Mouse (Mus musculus) Patski (cell line): Measurements from ENCODE around the gene Gm10392. TPM values are rescaled to one million over a fixed set of nuclear protein-coding genes. Genes with fewer than 3 reads are reported as not detected.
A peak's percentile ranks its signal among the peaks of the same experiment; 100 is the strongest.
"Not testable (repeated sequence)": the region's sequence is repeated elsewhere in the genome, so short reads cannot be mapped to it uniquely, and the experiment has no call there.

Experiments used
- ATAC-seq: fragments of 100-300 bp; one replicate; pipeline ENCODE4 v1.8.0; 2021
- CTCF ChIA-PET: fragments of 350-600 bp; sonication (Branson Sonifier 250); formaldehyde crosslinking; loops from one replicate; lab custom pipeline; 2022; ENCODE audit warnings: inconsistent platforms; lab: Charles Lee
- POLR2A ChIA-PET: fragments of 350-600 bp; sonication (Branson Sonifier 250); formaldehyde crosslinking; loops from one replicate; lab custom pipeline; 2022; ENCODE audit warnings: antibody characterized with exemption, inconsistent platforms; lab: Charles Lee
- DNase-seq: peaks from one replicate; pipeline ENCODE4 v3.0.0-alpha.2; 2011; ENCODE audit warnings: low read depth, low spot score
- H3K27me3 ChIP-seq: fragments of 371-371 bp; one replicate; pipeline ENCODE4 v1.5.1; 2021
- CTCF ChIP-seq: fragments of 100-300 bp; IDR thresholded peaks from one replicate; pipeline ENCODE4 v1.5.1; 2021
- in situ Hi-C: fragments of 300-500 bp; cut with MboI; formaldehyde crosslinking; loops from 3 replicates; pipeline ENCODE4 v1.11.1; 2018; ENCODE audit warnings: low pct_unique_long_range_greater_than_20kb, mixed read lengths
- polyA plus RNA-seq: library from polyadenylated mRNA; unstranded; gene quantifications from one replicate; pipeline ENCODE4 v1.2.3, GENCODE M21; 2021

The Gm10392 gene
- not detected for polyA plus RNA-seq

DNA sequence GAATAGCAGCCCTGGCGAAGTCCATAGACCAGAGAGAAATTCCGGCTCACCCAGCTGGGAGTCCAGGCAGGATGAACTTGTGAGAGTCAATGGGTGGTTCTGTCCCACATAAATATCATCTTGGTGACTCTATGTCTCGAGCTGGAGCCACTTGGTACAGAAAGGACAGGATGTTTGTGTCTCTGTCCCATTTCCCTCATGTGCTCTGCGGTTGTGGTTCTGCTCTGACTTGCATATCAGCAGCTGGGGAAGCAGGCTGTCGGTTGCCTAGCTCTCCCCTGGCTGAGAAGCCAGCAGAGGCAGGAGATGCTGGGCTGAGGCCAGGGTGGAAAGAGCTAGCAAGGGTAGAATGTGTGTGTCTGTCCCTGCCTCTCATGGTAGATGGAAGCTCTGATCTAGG, at the start of gene Gm10392:
Gene Gm10392 (minus strand): TSS at position 156 of the 400 bp plus-strand sequence.
- peaks cover 4% of the 10 kb centered on the region for H3K27me3 ChIP-seq
- DNase-seq: no peak
- ATAC-seq: no peak
- ChIA-PET POLR2A (no interaction called here), CTCF (interaction anchor here (0.8 to 2.8 kb wide), 4 partner anchors 9 to 18 kb away, joined by 3 to 10 read pairs (median 8); no protein-coding TSS in a partner anchor)
- TF ChIP-seq CTCF: no peak
- in situ Hi-C loops: loop anchor here (25.0 kb wide), 1 partner anchor 293 kb away; no protein-coding TSS in a partner anchor

DNA sequence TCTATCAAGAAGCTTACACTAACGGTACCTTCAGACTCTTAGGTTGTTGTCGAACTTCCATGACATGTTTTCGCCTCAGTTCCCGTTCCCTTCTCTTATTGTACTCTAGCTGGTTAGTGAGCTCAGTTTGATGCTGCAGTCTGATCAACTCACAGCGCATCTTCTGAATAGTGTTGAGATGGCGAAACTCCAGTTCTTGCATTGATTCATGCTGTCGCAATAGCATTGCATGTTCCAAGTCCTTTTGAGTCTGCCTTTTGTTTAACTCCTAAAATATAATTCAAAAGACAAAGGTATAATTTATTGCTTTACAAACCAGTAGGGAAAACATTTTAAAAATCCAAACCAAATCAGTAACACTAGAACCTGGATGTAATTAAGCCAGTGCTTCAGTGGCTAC, 26.3 kb upstream of the Gm10392 start:
- no peak for ATAC-seq
- DNase-seq: no peak
- ChIA-PET POLR2A (no interaction called here), CTCF (no interaction called here)
- TF ChIP-seq CTCF: no peak
- no peaks in the 10 kb centered on the region for H3K27me3 ChIP-seq
- in situ Hi-C loops: no loop called here

DNA sequence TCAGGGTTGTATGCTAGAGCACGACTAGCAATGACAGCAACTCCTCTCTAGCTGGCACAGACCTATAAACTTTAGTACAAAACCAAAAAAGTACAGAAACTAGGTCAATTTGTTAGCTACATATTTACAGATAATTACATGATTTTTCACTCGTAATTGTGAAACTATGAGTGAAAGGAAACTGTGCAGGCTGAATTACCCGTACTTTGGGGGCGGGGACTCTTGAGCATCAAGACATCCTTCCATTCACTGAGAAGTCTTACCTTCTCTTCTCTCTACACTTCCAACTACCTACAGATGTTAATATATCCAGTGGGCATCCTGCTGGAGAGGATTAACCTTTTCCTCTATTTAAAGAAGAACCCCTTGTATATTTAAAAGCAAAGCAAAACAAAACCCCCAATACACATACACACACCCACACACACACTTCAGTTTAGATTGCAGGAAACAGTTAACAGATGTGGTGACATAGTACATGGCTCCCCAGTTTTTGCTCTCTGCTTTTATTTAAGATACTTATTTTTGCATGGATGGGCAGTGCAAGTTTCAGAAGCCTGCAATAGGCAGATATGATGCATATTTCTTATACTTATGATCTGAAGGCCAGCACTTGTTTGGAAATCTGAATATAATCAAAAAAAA, 13.3 kb upstream of the Gm10392 start:
- ChIA-PET POLR2A (no interaction called here), CTCF (interaction anchor here (1.2 to 1.4 kb wide), 2 partner anchors 10 to 21 kb away, joined by 3 to 4 read pairs; no protein-coding TSS in a partner anchor)
- in situ Hi-C loops: no loop called here
- H3K27me3 ChIP-seq: no peaks in the 10 kb centered on the region
- no peak for TF ChIP-seq CTCF
- ATAC-seq (no peak), DNase-seq (no peak)

DNA sequence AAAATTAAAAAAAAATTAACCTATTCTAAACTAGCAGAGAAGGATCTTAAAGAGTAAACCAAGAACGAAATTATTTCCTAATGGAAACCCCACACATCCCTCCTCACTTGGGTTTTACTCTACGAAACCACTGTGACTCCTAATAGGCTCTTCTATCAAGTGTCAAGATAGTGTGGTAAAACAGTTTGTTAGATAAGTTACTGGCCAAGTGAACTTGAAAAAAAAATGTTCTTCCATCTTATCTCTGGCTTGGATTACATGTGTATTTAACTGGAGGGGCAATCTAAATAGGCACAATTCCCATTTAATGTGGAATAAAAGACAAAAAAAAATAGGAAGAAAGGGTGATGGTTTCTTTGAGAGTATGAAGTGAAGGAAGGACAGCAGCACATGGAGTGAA, 11.9 kb upstream of the Gm10392 start:
- ChIA-PET POLR2A (no interaction called here), CTCF (no interaction called here)
- ATAC-seq (no peak), DNase-seq (no peak)
- H3K27me3 ChIP-seq: no peaks in the 10 kb centered on the region
- TF ChIP-seq CTCF: no peak
- in situ Hi-C loops: no loop called here

DNA sequence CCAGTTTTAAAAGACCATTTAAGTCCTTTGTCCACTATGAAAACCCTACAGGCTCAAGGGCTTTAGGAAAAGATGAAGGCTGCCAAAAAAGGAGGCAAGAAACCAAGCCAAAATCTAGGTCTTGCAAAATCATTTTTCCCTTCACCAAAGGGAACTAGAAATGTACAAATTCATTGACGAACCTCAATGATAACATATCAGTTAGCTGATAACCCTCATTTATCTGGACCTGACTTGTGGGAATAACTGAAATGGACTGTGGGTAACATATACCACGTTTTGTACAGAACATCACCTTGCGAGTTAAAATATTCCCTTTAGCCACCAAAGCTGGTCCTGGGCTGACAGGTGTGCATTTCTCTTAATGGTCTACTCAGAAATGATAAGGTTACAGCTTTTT, 10.6 kb upstream of the Gm10392 start:
- DNase-seq: no peak
- H3K27me3 ChIP-seq: no peaks in the 10 kb centered on the region
- in situ Hi-C loops: no loop called here
- ChIA-PET CTCF (interaction anchor here (1.9 kb wide), 1 partner anchor 22 kb away, joined by 5 read pairs; no protein-coding TSS in a partner anchor), POLR2A (no interaction called here)
- no peak for ATAC-seq
- no peak for TF ChIP-seq CTCF

DNA sequence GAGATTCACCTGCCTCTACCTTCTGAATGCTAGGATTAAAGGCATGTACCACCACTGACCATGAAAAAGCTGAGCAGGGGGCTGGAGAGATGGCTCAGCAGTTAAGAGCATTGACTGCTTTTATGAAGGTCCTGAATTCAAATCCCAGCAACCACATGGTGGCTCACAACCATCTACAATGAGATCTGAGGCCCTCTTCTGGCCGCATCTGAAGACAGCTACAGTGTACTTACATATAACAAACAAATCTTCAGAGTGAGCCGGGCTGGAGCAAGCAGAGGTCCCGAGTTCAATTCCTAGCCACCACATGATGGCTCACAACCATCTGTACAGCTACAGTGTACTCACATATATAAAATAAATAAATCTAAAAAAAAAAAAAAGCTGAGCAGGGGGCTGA, 9.4 kb upstream of the Gm10392 start:
- ATAC-seq, DNase-seq, H3K27me3 ChIP-seq, in situ Hi-C loops: not testable (repeated sequence)
- CTCF ChIA-PET: interaction anchor here (1.3 to 2.1 kb wide), 5 partner anchors 9 to 20 kb away, joined by 3 to 7 read pairs (median 5); partner anchors contain the start of gene Gm10392
- POLR2A ChIA-PET: interaction anchor here (1.5 kb wide), 1 partner anchor 15 kb away, joined by 3 read pairs; no protein-coding TSS in a partner anchor

DNA sequence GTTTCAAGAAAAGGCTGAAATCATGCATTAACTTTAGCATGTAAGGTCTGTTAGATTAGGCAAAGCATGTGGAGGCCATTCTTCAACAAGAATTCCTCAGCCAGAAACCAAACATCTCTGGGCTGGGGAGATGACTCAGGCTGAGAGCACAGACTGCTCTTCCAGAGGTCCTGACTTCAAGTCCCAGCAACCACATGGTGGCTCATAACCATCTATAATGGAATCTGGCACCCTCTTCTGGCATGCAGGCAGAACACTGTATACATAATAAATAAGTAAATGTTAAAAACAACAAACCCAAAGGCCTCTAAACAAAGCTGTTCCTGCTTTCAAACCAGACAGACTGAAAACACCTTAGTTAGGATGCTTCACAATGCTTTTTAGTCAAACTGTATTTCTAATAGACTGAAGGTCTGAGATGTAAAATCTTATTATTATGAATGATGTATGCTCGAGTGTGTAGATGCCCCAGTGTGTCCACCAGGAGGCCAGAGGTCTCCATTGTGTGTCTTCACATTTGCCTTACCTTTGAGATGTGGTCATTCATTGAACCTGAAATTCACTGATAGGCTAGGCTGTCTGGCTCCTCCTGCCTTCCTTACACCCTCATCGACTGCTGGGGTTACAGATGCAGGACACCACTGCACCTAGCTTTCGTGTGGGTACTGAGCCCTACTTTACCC, 6.9 kb upstream of the Gm10392 start:
- CTCF ChIA-PET: interaction anchor here (1.7 kb wide), 1 partner anchor 18 kb away, joined by 4 read pairs; no protein-coding TSS in a partner anchor
- no peaks in the 10 kb centered on the region for H3K27me3 ChIP-seq
- ATAC-seq: no peak
- DNase-seq: no peak
- in situ Hi-C loops: no loop called here
- POLR2A ChIA-PET: interaction anchor here (0.6 kb wide), 1 partner anchor 53 kb away, joined by 4 read pairs; no protein-coding TSS in a partner anchor
- TF ChIP-seq CTCF: peak; percentile 33

DNA sequence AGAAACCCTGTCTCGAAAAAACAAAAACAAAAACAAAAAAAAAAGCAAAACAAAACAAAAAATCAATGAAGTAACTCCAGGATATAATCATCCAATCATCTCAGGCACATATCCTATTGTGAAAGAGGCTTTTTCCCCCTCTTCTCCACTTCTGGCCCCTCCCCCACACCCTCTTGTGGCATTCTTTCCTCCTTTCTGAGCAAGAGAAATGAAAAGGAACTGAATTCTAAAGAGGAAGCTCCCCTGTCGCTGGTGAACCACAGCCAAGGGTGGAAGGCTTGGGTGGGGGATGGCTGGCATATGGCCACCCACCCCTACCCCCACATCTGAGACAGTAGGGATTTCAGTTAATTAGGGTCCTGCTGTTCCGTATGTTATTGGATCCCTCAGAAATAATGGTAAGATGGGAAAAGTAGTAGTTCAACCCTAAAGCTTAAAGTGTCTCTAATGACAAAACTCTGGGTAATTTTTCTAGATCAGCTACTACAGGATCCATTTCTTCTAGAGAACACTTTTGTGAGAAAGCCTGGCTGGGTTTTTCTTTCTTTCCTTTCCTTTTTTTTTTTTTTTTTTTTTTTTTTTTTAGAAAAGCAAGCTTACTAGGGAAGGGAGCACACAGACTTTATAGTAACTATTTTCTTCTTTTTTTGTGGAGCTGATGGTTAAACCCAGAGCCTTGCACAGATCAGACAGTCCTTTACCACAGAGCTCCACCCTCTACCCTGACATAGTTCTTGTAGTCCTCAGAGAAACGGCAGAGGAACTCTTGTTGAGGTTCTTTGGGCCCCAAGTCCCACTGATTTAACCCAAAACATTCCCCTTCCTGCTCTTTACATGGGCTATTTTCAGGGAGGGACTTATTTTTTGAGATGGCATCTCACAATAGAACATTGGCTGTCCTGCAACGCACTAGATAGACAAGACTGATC, 1.9 kb upstream of the Gm10392 start:
- ATAC-seq (no peak), DNase-seq (no peak)
- ChIA-PET CTCF (interaction anchor here (1.8 to 2.8 kb wide), 3 partner anchors 11 to 26 kb away, joined by 5 to 10 read pairs (median 8); no protein-coding TSS in a partner anchor), POLR2A (interaction anchor here (0.5 to 0.7 kb wide), 2 partner anchors 15 to 180 kb away, joined by 5 read pairs; no protein-coding TSS in a partner anchor)
- TF ChIP-seq CTCF: no peak
- in situ Hi-C loops: loop anchor here (25.0 kb wide), 1 partner anchor 291 kb away; no protein-coding TSS in a partner anchor
- H3K27me3 ChIP-seq: no peaks in the 10 kb centered on the region

DNA sequence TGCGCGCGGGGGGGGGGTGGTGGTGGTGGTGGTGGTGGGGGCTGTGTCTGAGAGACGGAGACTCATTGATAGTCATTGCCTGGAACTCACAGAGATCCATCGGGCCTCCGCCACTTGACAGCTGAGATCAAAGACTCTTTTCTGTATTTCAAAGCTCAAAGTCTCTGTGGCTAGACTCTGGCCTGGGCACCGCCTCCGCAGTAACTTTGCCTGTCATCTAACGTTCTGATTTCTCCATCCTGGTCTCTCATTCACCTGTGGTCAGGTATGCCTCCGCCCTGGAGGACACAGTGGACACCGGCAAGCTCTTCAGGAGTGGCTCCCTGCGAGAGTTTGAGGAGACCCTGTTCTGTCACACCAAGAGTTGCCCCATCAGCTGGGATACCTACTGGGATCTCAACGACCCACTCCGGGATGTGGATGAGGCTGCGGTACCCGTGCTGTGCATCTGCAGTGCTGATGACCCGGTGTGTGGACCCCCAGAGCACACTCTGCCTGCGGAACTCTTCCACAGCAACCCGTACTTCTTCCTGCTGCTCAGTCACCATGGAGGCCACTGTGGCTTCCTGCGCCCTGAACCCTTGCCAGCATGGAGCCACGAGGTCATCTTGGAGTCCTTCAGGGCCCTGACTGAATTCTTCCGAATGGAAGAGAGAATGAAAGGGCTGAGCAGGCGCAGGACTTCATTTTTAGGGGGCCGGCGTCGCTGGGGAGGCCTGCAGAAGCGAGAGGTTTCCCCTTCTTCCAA, 773 bp downstream of the Gm10392 start:
- in situ Hi-C loops: loop anchor here (25.0 kb wide), 1 partner anchor 294 kb away; no protein-coding TSS in a partner anchor

More for the DNA sequence above, 773 bp downstream of the Gm10392 start:
- TF ChIP-seq CTCF: no peak
- H3K27me3 ChIP-seq: peaks cover 4% of the 10 kb centered on the region
- ChIA-PET CTCF (interaction anchor here (1.3 kb wide), 2 partner anchors 10 to 22 kb away, joined by 3 read pairs; no protein-coding TSS in a partner anchor), POLR2A (no interaction called here)
- no peak for DNase-seq
- no peak for ATAC-seq
